Mouse (Mus musculus) T-helper 17 cell (primary cell): ENCODE data around the gene Mfsd4b3.
"Not testable (repeated sequence)": the region's sequence is repeated elsewhere in the genome, so short reads cannot be mapped to it uniquely, and the experiment has no call there.

Experiments
- in situ Hi-C, 2 experiments: fragments of 300-600 bp; cut with MboI, MseI; formaldehyde crosslinking; loops; 1 replicate in 1 of 2; 2 replicates in 1 of 2; pipeline ENCODE4 v1.15.1; 2025; ENCODE audit warnings: high pct_unique_total_duplicates in 2 of 2

Mfsd4b3 gene

DNA sequence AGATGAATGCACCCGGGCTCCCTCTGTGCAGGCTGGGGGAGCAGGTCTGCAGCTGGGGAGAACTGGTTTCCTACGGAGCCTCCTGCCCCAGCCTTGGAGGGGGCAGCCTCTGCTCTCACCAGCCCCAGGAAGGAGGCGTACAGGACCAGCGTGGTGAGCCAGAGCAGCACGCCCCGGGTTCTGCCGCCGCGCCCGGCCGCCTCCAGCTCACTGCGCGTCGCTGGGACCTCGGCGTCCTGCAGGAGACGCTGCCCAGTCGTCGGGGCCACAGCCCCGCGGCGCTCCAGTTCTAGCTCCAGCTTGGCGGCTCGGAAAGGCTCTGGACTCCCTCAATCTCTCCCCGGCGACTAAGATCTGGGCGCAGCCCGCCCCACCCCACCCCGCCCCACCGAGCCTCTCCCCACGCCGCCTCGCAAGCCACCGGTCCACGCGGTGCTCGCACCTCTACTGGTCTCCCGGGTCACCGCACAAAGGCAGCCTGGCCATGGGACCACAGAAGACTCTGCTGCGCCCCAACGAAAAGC is 33.3 kb downstream of the Mfsd4b3 start, which contains the start of gene Mfsd4b2:
Mfsd4b2 (minus strand) TSS at position 308 of the 524 bp plus-strand sequence.
- in situ Hi-C loops = no loop called here

DNA sequence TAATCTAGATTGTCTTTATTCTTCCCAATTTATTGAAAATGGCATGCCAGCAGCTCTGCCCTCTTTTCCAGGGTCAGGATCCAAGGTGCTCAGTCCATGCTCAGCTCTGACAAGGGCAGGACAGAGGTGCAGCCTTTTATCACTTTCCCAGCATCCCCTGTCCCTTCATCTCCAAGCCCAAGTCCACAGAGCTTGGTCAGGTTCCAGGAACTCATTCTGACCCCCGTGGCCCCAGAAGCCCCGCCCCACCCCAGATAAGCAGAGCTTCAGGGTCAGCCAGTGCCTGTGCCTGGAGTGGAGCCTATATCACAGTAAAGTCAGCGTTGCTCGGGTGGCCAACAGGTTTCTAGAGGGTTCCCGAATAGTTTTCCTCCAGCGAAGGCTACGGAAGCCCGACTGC is 35.4 kb downstream of the Mfsd4b3 start:
- in situ Hi-C loops = not testable (repeated sequence)

DNA sequence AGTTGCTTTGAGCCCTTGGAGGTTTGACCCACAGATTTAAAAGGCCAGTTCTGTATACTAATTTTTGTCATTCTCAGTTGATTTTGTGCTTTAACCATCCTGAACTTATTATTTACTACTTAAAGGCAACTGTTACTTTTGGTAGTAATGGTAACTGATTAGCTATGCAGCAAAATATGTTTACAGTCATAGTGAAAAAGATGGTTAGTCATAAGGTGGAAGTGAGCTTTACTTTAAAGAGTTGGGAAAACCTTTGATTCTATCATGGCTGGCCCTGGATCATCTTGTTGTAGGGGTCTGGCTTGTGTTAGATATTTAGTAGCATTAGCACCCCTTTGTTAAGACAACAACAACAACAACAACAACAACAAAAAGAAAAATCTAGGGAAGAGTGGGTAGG is 47.3 kb downstream of the Mfsd4b3 start:
- in situ Hi-C loops = no loop called here

DNA sequence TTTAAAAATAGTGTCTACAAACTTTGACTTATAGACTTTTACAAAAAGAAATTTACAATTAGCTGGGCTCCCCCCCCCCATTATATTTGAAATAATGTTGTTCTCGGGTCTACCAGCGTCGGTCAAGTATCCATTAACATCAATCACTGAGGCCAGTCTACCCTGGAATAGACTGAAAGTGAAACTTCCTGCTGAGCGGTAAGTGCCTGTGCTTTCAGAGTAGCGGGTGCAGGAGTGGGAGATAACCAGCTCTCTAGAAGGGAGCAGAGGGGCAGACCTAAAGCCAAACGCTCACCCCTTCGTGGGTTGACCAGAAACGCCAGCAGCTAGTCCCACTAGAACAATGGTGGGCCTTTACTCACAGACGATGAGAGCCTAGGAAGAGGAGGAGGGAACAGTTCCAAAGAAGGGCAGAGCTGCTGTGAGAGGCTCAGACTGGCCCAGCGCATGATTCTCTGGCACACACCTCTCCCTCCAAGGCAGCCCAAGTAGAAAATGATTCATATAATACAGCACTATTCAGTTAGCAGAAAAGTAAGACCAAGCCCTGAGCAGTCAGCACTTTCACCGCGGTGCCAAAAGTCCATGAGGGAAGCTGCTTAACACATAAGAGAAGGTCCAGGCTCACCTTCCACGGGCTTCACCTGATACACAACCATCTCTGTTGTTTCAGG is 51.0 kb downstream of the Mfsd4b3 start:
- in situ Hi-C loops = no loop called here

DNA sequence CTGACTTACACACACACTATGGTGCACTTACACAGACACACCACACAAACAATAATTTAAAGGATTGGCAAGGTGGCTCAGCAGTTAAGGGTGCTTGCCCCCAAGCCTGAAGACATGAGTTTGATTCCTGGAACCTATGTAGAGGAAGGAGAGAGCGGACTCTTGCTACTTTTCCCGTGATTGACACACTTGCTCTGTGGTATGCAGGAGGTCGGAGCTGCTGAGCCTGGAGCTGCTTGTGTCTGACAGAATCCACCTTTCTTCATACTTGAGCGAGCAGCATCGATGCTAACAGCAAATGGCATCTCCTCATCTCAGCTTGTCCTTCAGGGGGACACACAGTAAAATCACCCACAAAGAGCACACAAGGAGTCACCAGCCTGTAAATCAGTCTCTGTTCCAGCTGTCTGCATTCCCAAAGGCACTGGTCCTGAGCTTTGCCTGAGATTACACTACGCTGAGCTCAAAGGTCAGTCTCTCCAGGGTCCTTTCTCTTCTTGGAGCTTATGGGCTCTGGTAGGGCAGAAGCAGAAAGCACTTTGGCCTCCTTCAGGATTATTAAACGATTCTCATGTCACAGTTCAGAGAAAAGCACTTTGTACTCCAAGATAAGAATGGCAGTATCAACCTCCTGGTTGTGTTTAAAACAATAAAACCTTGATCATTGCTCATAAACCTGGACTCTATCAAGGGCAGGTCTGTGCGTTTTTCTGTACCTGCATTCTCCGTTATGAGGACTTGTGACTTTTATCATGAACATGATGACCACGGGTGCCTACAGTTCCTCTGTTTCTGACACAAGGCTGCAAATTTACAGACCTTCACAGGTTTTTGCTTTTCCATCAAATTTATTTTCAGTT is 52.9 kb downstream of the Mfsd4b3 start:
- in situ Hi-C loops = no loop called here

DNA sequence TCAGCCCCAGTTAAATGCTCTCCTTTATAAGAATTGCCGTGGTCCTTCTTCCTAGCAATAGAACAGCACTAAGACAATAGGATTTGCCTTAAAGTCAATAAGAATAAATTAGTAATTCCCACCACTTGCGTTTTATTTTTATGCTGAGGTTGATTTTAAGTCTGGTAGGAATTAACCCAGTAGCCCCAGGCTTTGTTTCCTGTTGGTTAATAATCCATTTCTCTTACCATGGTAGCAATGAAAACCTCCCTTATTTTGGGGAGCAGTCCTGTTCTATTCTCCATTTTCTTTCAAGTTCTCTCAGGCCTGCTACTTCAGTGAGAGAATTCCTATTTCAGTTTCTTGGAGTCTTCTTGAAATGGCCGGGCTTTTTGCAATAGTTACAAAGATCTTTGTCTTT is 55.8 kb downstream of the Mfsd4b3 start:
- in situ Hi-C loops = no loop called here

DNA sequence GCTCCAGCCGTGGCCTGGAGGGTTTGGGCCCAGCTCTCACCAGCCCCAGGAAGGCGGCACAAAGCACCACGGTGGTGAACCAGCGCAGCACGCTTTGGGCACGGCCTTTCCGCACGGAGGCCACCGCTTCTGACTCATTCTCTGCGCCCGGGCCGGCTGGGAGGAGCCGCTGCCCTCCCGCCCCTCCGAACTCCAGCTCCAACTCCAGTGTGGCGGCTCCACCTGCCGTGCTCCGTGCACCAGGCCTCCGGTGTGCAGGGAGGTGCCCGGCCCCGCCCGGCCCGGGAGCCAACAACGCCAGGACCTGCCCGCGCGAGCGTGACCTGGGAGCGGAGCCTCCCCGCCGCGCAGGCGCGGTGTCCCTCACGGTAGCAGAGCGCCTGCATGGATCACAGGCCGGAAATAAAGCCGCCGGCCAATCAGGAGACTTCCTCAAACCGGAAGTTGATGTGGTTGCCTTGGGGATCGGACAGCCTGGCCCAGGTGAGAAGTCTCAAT is 61.0 kb downstream of the Mfsd4b3 start, which contains the start of gene Mfsd4b4:
Mfsd4b4 (minus strand) TSS at position 365 of the 498 bp plus-strand sequence.
- in situ Hi-C loops = loop anchor here in 1 of 2 experiments (5.0 kb wide), 1 partner anchor 58 kb away; no protein-coding TSS in a partner anchor
